Mouse (Mus musculus) bone marrow macrophage, adult 2 months (primary cell): ENCODE data around the gene Hist1h4b. TPM values are rescaled to one million over a fixed set of nuclear protein-coding genes. Genes with fewer than 3 reads are reported as not detected.
"Not testable (repeated sequence)": the region's sequence is repeated elsewhere in the genome, so short reads cannot be mapped to it uniquely, and the experiment has no call there.

Experiments used
- H3K27ac ChIP-seq: 2 replicates; pipeline ENCODE4 v1.5.1; 2012; ENCODE audit warnings: low read depth, low read length; ENCODE audit not compliant: insufficient read depth
- H3K4me1 ChIP-seq: 2 replicates; pipeline ENCODE4 v1.6.1; 2012; ENCODE audit warnings: low read length; ENCODE audit not compliant: control insufficient read depth, insufficient read depth
- H3K4me3 ChIP-seq: 2 replicates; pipeline ENCODE4 v1.5.1; 2012; ENCODE audit warnings: mild to moderate bottlenecking, low read length, moderate library complexity; ENCODE audit not compliant: insufficient read depth
- CTCF ChIP-seq: IDR thresholded peaks from 2 replicates; pipeline ENCODE4 v1.5.1; 2012; ENCODE audit warnings: low read depth, mild to moderate bottlenecking, low read length, moderate library complexity
- POLR2A ChIP-seq: IDR thresholded peaks from 2 replicates; pipeline ENCODE4 v1.6.1; 2012; ENCODE audit warnings: mild to moderate bottlenecking, low read depth, low read length, borderline replicate concordance
- polyA plus RNA-seq: library from polyadenylated mRNA; stranded (reverse); fragments of >200 nt; gene quantifications from 2 replicates; pipeline ENCODE4 v1.2.4, GENCODE M21; 2012; ENCODE audit not compliant: missing spikeins, insufficient read depth, insufficient read length

Hist1h4b gene
- polyA plus RNA-seq = 4.5 and 5.1 TPM in 2 replicates

- Histone ChIP-seq H3K4me1 (peaks cover 14% of the 10 kb centered on the region), H3K27ac (peak within 1 kb of the TSS; percentile 57), H3K4me3 (peak within 1 kb of the TSS; percentile 48)
- TF ChIP-seq POLR2A = peak; percentile 57; the same call in 1 of the 2 replicates
- no peak for TF ChIP-seq CTCF
These were observed at the start of gene Hist1h4b for GRCm38 (mm10) chr13:23756790-23757189. TSS of gene Hist1h4b (plus strand) at chr13:23757013.

GRCm38 (mm10) chr13:23708041-23708440 lies 48.8 kb upstream of the Hist1h4b start:
- Histone ChIP-seq H3K4me1 (peaks cover 57% of the 10 kb centered on the region), H3K27ac (no peak overlapping the region), H3K4me3 (no peak overlapping the region)
- no peak for TF ChIP-seq CTCF
- TF ChIP-seq POLR2A = no peak

GRCm38 (mm10) chr13:23708654-23709053 lies 48.2 kb upstream of the Hist1h4b start:
- Histone ChIP-seq H3K4me3 (no peak overlapping the region), H3K4me1 (peaks cover 56% of the 10 kb centered on the region), H3K27ac (no peak overlapping the region)
- TF ChIP-seq POLR2A (no peak), CTCF (no peak)

- H3K27ac ChIP-seq = peak overlapping the region; percentile 87
- TF ChIP-seq CTCF (no peak; the same call in 1 of the 2 replicates), POLR2A (no peak)
- H3K4me3 ChIP-seq = peak overlapping the region; percentile 84
- peaks cover 54% of the 10 kb centered on the region for H3K4me1 ChIP-seq
These were observed 47.0 kb upstream of the Hist1h4b start for GRCm38 (mm10) chr13:23709714-23710373.

GRCm38 (mm10) chr13:23710374-23711089 lies 46.3 kb upstream of the Hist1h4b start, which contains the start of gene Hfe:
TSS of gene Hfe (minus strand) at chr13:23710854.
- H3K27ac ChIP-seq = peak within 1 kb of the TSS; percentile 87
- H3K4me3 ChIP-seq = peak within 1 kb of the TSS; percentile 84
- TF ChIP-seq POLR2A = no peak
- no peak for TF ChIP-seq CTCF
- H3K4me1 ChIP-seq = peaks cover 47% of the 10 kb centered on the region

GRCm38 (mm10) chr13:23716261-23717042 lies 40.4 kb upstream of the Hist1h4b start:
- TF ChIP-seq POLR2A (no peak), CTCF (no peak)
- no peak overlapping the region for H3K4me3 ChIP-seq
- peak overlapping the region; percentile 6 for H3K27ac ChIP-seq
- peaks cover 33% of the 10 kb centered on the region for H3K4me1 ChIP-seq

- H3K27ac ChIP-seq = peak overlapping the region; percentile 89
- no peak for TF ChIP-seq POLR2A
- TF ChIP-seq CTCF = no peak
- no peak overlapping the region for H3K4me3 ChIP-seq
- H3K4me1 ChIP-seq = peaks cover 26% of the 10 kb centered on the region
These were observed 39.6 kb upstream of the Hist1h4b start for GRCm38 (mm10) chr13:23717176-23717575.

GRCm38 (mm10) chr13:23717593-23718245 lies 39.1 kb upstream of the Hist1h4b start:
- not testable (repeated sequence) for H3K4me3 ChIP-seq
- Histone ChIP-seq H3K27ac (peak overlapping the region; percentile 89), H3K4me1 (peaks cover 23% of the 10 kb centered on the region)

- Histone ChIP-seq H3K27ac (no peak overlapping the region), H3K4me1 (peaks cover 14% of the 10 kb centered on the region), H3K4me3 (no peak overlapping the region)
- TF ChIP-seq CTCF (no peak), POLR2A (no peak)
These were observed 32.6 kb upstream of the Hist1h4b start for GRCm38 (mm10) chr13:23724239-23724638.
